Mouse (Mus musculus) MEL-GATA-1-ER (cell line): ENCODE measurements around the gene Utf1.

ENCODE experiments used
- DNase-seq: peaks from one replicate; pipeline ENCODE4 v3.0.0-alpha.2; 2012; ENCODE audit warnings: low read depth; ENCODE audit errors: extremely low read depth

The Utf1 gene

DNA sequence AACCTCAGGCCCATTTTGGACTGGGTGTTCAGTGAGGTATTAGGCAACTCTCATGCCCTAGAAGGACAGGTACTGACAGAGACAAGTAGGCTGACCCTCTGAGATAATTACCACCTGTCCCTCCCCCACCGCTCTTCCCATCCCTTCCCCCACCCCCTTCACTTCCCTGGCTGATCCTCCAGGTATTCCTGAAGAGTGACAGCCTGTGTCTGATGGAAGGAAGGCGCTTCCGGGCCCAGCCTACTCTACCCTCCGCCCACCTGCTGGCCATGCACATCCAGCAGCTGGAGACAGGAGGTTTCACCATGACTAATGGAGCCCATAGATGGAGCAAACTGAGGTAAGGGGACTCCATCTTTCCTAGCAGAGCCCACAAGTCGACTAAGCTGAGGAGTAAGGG lies 5.8 kb upstream of the Utf1 start:
- DNase-seq: no peak

DNA sequence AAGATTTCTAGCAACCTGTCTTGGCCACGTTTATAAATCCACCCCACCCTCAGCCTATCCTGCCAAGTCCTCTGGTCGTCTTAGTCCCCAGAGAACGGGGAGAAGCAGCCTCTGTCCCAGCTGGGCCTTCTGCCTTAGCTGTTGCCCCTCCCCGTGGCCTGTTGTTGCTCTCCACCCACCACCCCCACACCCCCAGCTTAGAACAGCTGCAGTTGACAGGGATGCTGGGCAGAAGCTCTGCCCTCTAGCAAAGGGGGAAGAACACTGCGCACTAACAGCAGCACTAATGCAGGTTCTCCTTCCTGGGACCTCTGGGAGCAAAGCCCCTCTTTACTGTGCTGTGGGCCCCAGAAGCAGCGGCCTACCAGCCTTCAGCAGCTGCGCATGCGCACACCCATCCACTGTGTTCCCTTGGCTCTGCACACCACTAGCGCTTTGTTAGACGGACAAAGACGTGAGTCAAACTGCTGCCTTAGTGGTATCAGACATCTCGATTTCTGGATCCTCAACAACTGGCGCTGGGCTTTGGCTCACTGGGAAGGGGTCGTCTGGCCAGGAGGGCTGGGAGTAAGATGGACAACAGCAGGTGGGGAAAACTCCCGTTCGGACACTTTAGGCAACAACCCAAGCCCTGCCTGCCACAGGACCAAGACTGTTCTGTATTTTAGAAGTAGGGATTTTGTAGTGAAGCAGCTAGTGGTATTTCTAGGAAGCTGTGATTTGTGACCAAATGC lies 2.9 kb upstream of the Utf1 start:
- no peak for DNase-seq

DNA sequence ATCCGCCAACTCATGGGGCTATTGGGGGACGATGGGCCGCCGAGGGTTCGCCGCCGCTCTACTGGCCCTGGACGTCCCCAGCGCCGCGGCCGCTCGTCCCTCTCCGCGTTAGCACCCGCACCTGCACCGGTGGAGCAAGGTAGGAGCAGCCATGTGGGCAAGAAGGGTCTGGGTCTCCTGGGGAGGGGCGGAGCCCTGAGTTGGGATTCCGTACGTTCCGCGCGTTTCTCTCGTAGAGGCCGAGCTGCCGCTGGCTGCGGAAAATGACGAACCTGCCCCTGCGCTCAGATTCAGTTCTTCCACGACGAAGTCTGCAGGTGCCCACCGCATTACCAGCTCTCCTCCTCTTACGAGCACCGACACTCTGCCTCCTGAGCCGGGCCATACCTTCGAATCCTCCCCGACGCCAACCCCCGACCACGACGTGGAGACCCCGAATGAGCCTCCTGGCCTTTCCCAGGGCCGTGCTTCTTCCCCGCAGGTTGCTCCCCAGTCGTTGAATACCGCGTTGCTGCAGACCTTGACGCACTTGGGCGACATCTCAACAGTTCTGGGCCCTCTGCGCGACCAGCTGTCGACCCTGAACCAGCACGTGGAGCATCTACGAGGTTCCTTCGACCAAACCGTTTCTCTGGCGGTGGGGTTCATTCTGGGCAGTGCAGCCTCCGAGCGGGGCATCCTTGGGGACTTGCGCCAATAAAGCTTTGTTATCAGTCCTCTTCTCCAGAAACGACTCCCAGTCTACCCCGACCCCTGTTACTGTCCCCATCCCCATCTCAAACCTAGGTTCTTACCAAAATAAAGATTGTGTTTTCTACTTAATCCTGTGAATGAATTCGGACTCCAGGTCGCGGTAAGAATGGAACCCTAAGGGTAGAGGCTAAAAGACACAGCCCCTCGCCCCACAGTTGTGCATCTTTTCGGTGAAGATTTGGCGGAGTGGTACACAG lies 977 bp downstream of the Utf1 start:
- no peak for DNase-seq

DNA sequence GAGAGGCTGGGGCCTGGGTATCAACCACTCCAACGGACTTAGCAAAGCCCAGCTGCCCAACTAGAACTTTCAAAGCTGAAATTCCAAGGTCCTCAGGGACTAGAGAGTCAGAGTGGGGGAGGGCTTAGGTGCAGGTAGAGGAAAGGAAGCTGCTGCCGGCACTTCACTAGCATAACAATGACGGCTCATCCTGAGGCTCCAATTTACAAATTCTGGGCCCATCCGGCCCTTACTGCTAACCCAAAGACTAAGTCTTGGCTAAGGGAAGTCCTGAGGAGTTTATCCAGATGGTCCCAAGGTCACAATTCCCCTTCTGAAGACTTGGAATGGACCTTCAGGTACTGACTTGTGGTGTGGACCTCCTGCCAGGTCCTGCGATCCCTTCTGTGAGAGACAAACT lies 1.9 kb downstream of the Utf1 start:
- no peak for DNase-seq

DNA sequence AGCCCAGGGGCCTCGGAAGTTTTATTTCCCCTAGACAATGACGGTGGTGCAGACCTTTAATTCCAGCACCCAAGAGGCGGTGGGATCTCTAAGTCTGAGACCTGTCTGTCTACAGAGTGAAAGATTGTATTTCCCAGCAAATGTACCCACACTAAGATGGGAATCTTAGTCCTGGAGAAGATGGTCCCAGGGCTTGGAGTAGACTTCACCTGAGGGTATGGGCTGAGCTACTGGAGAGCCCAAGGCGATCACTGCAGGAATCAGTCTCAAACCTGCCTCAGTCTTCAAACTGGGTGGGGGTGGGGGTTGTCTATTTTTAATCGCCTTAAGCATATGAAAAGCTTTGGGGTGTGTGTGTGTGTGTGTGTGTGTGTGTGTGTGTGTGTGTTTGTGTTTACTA lies 2.4 kb downstream of the Utf1 start:
- DNase-seq: no peak

DNA sequence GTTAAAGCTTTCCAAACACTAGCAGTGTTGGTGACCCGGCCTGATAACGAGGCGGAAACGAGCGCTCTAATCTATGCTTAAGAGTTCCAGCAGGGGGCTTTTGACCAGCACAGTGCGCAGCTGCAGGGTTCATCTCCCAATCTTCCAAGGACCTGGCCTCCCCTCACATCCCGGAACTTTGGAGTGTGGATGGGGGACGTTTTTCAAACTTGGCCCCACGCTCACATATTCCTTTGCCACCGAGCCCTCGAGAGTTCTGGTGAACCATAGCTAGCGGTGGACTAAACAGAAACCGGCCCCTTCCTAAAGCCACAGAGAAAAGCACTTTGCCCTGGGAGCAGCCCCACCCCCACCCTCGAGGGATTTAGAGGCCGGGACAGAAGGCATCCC lies 6.3 kb downstream of the Utf1 start:
- DNase-seq: peak; percentile 46

DNA sequence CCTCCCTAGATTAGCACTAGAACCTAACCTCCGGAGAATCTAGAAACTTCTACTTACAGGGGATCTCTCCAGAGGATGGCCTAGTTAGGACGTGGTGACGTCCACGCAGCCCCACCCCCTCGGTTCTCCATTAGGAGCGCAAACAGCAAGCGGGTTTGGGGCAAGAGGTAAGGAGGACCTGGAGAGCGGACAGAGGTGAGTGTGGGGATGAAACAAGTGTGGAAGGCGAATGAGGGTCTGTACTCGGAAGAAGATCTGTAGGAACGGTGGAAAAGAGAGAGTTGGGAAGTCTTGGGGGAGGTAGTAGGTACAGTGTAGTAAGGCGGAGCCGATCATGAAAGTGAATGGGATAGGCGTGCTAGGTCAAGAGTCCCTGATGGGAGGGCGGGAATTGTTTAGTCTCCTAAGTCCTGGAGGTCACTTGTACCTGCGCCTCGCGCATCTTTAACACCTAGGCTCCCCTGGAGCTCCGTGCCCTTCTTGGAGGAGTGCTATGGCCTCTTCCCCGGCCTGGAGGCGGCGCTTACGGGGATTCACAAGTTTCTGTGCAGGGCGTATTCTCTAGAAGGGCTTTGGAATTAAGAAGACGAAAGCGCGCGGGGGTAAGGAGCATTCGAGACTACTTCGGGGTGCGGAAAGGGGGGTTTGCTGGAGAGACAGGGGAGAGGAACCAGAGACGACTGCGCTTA lies 6.8 kb downstream of the Utf1 start:
- DNase-seq: peak; percentile 55

DNA sequence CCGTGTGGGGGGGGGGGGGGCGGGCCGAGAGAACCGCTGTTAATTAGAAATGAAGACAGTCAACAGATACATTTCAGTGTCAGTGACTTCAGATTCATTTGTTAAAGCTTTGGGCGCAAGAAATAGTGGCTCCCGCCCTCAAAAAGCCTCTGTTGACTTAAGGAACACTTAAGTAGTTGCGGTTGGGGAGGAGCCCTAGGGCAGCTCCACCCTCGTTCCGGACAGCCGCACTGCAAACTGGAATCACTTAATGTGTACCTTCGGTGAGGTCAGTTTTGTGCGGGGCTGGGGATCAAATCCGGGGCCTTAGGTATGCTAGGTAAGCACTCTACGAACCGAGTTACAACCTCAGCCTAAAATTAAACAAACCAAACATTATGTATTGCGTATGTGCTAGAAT lies 7.5 kb downstream of the Utf1 start:
- peak; percentile 40 for DNase-seq

DNA sequence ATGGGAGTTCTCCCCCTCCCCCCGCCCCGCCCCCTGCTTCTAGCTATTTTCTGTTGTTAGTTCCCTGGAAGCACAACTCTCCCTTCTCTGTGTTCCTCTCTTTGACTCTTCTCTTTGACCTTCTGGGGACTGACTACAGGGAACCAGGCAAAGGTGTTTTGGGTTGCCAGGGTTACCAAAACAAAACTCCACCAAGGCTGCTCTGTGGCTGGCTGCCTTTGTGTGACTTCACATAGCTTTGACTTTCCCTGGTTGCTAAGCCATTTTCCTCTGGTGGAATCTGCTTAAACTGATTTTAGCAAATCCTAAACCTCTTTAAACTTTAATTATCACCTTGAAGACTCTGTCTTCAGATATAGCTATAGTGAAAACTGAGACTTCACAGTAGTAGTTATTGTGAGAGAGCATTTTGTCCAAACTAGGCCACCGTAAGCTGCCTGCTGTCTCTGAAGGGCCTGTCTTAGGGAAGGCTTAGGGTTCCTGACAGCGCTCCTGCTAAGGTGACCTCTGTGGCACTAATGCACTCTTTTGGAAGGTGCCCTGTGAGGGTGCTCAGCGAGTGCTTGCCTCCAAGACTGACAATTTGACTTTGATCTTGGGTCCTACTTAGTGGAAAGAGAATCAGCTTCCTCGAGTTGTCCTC lies 8.5 kb downstream of the Utf1 start:
- DNase-seq: no peak

DNA sequence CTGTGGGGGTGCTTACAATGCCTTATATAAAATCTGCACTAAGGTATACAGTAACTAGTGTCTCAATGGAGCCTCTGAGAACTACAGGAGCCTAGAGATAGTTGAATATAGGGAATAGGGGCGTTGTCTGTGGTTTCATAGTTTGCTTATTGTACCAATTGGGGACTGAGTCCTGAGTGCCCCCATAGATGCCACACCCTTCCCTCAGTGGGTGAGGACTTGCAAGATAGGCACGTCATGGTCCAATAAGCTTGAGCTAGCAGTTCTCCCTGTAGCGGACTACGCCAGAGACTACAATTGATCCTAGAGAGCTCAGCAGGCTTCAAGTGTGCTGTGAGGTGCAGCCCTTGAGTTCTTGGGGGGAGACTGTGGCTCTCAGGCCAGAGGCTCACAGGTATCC lies 11.9 kb downstream of the Utf1 start:
- DNase-seq: no peak

DNA sequence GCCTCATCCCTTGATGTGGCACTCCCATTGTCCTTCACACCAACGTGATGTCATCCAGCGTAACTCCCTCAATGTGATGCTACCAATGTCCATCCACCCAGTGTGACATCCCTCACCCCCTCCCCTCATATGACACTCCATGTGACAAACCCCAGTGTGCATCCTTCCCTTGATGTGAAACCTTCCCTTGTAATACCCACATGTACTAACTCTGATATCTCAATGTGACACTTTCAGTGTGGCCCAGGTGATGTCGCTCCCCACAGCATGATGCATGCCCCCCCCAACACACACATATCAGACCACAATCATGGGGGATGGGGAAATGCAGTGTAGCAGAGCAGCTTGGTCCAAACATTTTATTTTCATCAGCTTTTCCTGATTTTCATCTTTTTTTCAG lies 13.1 kb downstream of the Utf1 start:
- no peak for DNase-seq

DNA sequence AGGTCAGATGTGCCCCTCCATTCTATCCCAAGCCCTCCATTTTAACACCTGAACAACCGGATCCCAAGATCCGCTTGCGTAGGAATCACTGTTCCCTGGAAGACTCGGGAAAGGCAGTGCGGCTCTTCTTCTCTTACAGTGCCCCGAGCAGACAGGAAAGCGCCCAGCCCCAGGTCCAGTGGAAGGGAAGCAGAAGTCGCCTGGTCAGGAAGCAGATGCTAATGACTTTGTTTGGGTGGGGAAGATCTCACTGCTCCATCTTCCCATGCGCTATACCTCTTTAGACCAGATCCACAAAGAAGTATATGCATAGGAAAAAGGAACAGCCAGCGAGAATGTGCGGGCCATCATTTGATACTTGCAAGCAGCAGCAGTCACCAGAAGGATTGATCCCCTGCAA lies 13.8 kb downstream of the Utf1 start:
- no peak for DNase-seq

DNA sequence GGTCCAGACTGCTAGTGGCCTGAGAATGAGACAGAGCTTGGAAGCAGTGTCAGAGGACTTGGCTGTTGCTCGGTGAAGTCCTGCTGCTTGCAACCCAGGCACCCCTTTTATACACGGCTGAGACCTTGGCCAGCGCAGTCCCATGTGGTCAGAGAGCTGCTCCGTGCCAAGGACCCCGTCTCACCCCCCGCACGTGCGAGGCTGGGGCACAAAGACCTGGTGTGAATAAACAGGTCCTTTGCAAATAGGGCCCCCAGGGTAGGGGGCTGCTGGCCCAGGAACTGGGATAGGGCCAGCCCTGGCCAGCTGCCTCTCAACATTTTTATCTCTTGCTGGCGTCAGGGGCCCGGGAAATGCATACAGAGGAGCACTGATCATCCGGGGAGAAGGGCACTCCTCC lies 14.4 kb downstream of the Utf1 start:
- DNase-seq: no peak

DNA sequence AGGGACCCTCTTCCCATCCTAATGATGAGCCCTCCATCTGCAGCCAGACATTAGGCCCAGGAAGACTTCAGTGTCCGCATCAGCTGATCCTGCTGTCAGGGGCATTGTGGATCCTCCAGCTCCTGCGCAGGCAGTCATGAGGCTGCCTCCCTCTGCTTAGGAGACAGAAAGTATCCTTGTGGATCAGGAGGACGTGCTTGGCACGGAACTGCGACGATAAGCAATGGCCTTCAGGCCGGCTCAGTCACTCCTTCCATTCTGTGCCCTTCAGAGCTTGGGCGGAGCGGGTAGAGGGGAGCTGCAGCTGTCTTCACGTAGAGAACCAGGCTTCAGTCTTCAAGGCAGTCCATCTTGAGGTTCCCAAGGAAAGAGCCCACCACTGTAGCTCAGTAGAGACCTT lies 17.6 kb downstream of the Utf1 start:
- no peak for DNase-seq

DNA sequence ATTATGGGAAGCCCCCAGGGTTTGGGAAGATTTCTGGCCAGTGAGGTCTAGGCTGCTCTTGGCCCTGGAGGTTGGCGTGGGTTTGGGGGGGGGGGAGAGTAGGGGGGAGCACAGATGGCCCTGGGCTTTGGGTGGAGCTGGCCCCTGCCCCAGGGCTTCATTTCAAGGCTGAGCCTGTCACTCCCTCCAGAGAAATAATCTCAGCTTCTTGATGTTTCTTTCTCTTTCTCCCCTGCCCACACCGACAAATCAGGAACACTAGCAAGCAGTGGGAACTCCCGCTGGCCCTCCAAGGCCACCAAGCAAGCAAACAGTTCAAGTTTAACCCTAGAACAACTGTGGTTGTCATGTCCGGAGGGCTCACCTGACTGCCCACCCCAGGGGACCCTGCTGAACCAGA lies 20.2 kb downstream of the Utf1 start:
- DNase-seq: no peak

DNA sequence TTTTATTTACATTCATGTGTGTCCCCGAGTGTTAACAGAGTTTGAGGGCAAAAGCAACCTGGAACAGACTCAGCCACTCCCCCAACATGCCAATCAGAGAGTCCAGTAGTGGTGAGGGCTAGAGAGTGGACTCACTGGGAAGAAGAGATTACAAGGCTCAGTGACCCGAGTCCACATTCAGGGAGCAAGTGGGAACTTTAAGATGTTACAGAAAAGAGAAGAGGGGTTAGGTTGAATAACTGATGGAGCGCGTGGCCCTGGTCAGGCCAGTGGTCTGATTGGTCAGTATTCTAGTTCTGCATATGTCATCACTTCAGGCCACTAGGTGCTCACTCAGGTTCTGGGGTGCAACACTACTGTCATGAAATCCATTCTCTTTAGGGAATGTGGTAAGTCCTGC lies 23.6 kb downstream of the Utf1 start:
- no peak for DNase-seq

DNA sequence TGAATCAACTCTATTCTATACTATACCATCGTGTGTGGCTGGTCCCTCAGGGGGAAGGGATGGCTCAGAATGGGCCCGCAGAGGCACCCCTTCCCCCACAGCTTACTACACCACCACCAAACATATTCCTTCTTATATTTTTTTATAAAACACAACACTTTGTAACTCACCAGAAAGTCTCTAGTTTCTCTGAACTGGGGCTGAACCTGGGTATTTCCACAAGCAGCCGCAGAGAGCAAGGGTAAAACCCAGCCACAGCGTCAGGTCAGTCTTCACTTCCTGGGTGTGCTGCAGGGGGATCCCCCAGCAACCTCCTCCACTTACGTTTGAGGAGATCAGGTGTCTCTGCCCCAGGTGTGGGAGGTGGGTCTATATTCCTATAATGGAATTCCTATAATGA lies 24.8 kb downstream of the Utf1 start:
- no peak for DNase-seq

DNA sequence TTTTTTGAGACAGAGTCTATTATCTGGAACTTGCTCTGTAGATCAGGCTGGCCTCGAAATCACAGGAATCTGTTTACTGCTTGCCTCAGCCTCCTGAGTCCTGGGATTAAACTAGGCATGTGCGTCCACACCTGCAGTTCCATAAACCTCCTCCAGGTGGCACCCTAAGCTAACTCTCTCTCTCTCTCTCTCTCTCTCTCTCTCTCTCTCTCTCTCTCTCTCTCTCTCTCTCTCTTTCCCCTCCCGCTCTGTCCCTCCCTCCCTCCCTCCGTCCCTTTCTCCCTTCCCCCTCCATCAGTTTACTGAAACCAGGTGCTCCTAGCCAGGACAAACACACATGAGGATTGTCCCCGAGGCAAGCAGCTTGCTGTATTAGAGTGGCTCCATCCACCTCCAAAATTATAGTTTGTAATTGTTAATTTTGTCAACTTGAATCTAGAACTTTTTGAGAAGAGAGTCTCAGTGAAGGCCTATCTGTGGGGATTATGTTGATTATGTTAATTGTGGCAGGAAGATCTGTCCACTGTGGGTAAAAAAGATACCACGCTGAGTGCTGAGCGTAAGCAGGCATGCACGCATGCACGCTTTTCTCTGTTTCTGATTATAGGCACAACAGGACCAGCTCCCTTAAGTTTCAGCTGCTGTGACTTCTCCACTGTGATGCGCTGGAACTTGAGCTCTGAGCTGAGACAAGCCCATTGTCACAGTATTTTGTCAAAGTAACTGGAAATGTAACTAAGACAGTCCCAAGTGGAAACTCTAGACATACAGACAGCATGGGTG lies 25.9 kb downstream of the Utf1 start:
- DNase-seq: no peak

DNA sequence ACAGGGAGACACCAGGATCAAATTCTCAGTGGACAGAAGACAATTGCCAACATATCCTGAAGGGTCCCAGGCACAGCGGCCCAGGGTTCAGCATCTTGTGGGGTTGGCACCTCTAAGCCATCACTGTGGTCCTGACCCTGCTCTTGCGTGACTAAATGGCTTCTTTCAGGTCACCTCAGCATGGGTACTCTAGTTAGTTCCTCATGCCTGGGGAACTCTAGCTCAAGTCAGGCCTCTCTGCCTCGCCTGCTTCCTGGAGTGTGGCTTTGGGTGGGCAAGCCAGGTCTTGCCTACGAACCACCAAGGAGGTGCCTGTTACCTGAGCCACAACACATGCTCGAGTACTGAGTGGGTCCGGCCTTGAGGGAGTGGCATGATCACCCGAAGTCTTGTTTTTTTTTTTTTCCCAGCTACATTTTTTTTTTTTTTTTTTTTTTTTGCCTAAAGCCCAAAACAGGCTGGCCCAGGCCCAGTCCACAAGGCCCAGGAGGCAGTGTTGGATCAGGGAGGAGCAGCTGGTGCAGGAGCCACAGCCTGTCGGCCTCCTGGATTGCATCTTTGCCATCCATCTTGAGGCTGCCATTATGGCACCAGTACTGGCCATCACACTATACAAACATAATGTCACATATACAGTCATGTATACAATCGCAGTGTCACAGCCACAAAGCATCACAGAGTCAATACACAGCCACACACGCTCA lies 26.8 kb downstream of the Utf1 start:
- no peak for DNase-seq

DNA sequence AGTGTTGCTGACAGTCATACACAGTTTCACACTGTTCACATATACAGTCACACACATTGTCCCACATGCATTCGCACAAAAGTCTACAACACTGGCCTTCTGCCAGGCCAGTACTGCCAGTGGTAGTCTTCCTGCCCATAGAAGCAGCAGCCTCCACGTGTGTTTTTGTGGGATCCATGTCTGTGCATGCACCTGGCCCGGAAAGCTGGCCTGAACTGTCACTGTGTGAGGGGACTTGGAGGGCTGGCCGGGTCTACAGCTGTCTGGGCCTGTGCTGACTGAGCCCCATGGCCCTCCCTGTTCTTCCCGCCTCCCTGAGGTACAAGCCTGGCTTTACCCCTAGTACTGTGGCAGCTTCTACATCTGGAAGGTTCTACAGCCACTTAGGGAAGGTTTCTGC lies 27.4 kb downstream of the Utf1 start:
- DNase-seq: no peak
